Mouse (Mus musculus) embryonic fibroblast, embryonic 13.5 days (primary cell): ENCODE results near the gene Ntrk1. TPM values are rescaled to one million over a fixed set of nuclear protein-coding genes. Genes with fewer than 3 reads are reported as not detected.
A peak's percentile ranks its signal among the peaks of the same experiment; 100 is the strongest.

Experiments used
- H3K27ac ChIP-seq: 2 replicates; pipeline ENCODE4 v1.5.1; 2012; ENCODE audit warnings: low read length, control low read depth, inconsistent platforms; ENCODE audit not compliant: insufficient read depth
- H3K4me1 ChIP-seq: 2 replicates; pipeline ENCODE4 v1.6.1; 2011; ENCODE audit warnings: low read length; ENCODE audit not compliant: control insufficient read depth, insufficient read depth
- H3K4me3 ChIP-seq: 2 replicates; pipeline ENCODE4 v1.5.1; 2011; ENCODE audit warnings: mild to moderate bottlenecking, control low read depth, low read length; ENCODE audit not compliant: insufficient read depth
- CTCF ChIP-seq: IDR thresholded peaks from 2 replicates; pipeline ENCODE4 v1.5.1; 2011; ENCODE audit warnings: mild to moderate bottlenecking, control low read depth, low read length, moderate library complexity, borderline replicate concordance; ENCODE audit not compliant: insufficient read depth
- POLR2A ChIP-seq: IDR thresholded peaks from 2 replicates; pipeline ENCODE4 v1.6.1; 2011; ENCODE audit warnings: low read depth, mild to moderate bottlenecking, control low read depth, low read length, moderate library complexity
- polyA plus RNA-seq: library from polyadenylated mRNA; stranded (reverse); fragments of >200 nt; gene quantifications from 2 replicates; pipeline ENCODE4 v1.2.4, GENCODE M21; 2011; ENCODE audit warnings: low read depth; ENCODE audit not compliant: missing spikeins, insufficient read length

Ntrk1 gene
- polyA plus RNA-seq, 1 experiment = not detected

- TF ChIP-seq CTCF = no peak
- TF ChIP-seq POLR2A = no peak
- H3K27ac ChIP-seq = no peak overlapping the region
- no peaks in the 10 kb centered on the region for H3K4me1 ChIP-seq
- no peak overlapping the region for H3K4me3 ChIP-seq
Observed at GRCm38 (mm10) chr3:87789248-87789647, 5.7 kb downstream of the Ntrk1 start.

GRCm38 (mm10) chr3:87785626-87786214, 9.2 kb downstream of the Ntrk1 start:
- TF ChIP-seq CTCF (no peak), POLR2A (no peak)
- no peak overlapping the region for H3K27ac ChIP-seq
- H3K4me3 ChIP-seq = no peak overlapping the region
- H3K4me1 ChIP-seq = no peaks in the 10 kb centered on the region

GRCm38 (mm10) chr3:87785156-87785555, 9.8 kb downstream of the Ntrk1 start:
- Histone ChIP-seq H3K27ac (no peak overlapping the region), H3K4me1 (no peaks in the 10 kb centered on the region), H3K4me3 (no peak overlapping the region)
- no peak for TF ChIP-seq CTCF
- no peak for TF ChIP-seq POLR2A

- no peaks in the 10 kb centered on the region for H3K4me1 ChIP-seq
- no peak overlapping the region for H3K27ac ChIP-seq
- no peak for TF ChIP-seq CTCF
- no peak for TF ChIP-seq POLR2A
- H3K4me3 ChIP-seq = no peak overlapping the region
Observed at GRCm38 (mm10) chr3:87783282-87784023, 11.5 kb downstream of the Ntrk1 start.

- TF ChIP-seq CTCF = no peak
- no peak for TF ChIP-seq POLR2A
- Histone ChIP-seq H3K27ac (no peak overlapping the region), H3K4me1 (no peaks in the 10 kb centered on the region), H3K4me3 (no peak overlapping the region)
Observed at GRCm38 (mm10) chr3:87779086-87779485, 15.9 kb downstream of the Ntrk1 start.

- no peak overlapping the region for H3K27ac ChIP-seq
- no peak for TF ChIP-seq CTCF
- no peak for TF ChIP-seq POLR2A
- H3K4me1 ChIP-seq = no peaks in the 10 kb centered on the region
- no peak overlapping the region for H3K4me3 ChIP-seq
Observed at GRCm38 (mm10) chr3:87778283-87778682, 16.7 kb downstream of the Ntrk1 start.

GRCm38 (mm10) chr3:87771088-87771487, 23.9 kb downstream of the Ntrk1 start:
- no peak overlapping the region for H3K4me3 ChIP-seq
- no peak overlapping the region for H3K27ac ChIP-seq
- no peak for TF ChIP-seq CTCF
- no peak for TF ChIP-seq POLR2A
- H3K4me1 ChIP-seq = 0 out of 2 replicates have a peak, but pooled peaks cover 5% of the 10 kb centered on the region

GRCm38 (mm10) chr3:87770280-87770679, 24.7 kb downstream of the Ntrk1 start:
- H3K4me1 ChIP-seq = 0 out of 2 replicates have a peak, but pooled peaks cover 6% of the 10 kb centered on the region
- H3K4me3 ChIP-seq = no peak overlapping the region
- H3K27ac ChIP-seq = no peak overlapping the region
- no peak for TF ChIP-seq CTCF
- no peak for TF ChIP-seq POLR2A

GRCm38 (mm10) chr3:87769506-87769905, 25.5 kb downstream of the Ntrk1 start:
- Histone ChIP-seq H3K27ac (no peak overlapping the region), H3K4me1 (peaks cover 9% of the 10 kb centered on the region), H3K4me3 (no peak overlapping the region)
- TF ChIP-seq POLR2A = no peak
- TF ChIP-seq CTCF = no peak

- Histone ChIP-seq H3K4me3 (peak overlapping the region; percentile 99), H3K4me1 (peaks cover 14% of the 10 kb centered on the region), H3K27ac (peak overlapping the region; percentile 86)
- TF ChIP-seq POLR2A (peak; percentile 83), CTCF (peak; percentile 63)
Observed at GRCm38 (mm10) chr3:87768844-87769243, 26.1 kb downstream of the Ntrk1 start.
